Mouse (Mus musculus) layer of hippocampus, adult 9-11 months (tissue): ENCODE measurements around the gene Ptger1.

ENCODE experiments used
- DNase-seq: peaks from one replicate; pipeline ENCODE4 v3.0.0; 2022

The Ptger1 gene

DNA sequence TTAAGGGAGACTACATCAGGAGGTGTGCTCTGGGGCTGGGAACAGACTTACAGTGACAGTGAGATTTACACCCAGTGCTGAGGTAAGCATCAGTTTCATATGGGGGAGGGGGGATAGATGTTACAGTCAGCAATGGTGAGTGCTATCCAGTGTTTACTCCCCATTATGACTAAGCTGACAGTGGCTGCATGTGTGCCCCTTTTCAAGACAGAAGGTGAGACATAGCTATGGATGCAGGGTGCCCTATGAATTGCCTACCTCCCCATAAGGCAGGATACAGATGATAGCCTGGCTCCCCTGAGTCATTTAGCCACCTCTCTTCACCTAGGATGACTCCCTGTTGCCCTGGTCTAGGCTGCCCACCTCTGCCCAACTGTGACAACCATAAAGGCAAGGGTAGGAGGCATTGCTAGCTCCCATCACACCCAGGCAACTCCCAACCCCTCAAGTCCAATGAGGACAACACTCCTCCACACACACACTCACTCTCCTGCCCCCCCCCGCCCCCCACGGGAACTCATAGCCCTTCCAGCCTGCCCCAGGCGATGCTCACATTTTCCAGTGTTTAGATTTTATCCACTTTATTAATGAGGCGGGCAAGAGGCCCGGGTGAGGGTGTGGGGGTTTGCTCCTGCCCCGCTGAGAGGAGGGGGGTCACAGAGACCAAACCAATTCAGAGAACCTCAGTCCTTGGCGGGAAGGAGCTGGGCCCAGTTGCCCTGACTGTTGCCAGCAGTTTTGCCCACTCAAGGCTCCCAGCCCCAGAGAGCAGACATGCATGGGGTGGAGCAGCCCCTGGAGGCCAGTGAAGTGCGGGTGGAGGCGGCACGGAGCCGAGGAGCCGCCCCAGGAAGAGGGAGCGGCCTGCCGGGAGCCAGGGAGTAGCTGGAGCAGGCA, at the start of gene Ptger1:
Gene Ptger1, plus strand, starts transcription at position 710 of the 897 bp plus-strand sequence.
- DNase-seq: no peak

- no peak for DNase-seq
Measured at GRCm38 (mm10) chr8:83617111-83617510, 49.4 kb upstream of the Ptger1 start.

DNA sequence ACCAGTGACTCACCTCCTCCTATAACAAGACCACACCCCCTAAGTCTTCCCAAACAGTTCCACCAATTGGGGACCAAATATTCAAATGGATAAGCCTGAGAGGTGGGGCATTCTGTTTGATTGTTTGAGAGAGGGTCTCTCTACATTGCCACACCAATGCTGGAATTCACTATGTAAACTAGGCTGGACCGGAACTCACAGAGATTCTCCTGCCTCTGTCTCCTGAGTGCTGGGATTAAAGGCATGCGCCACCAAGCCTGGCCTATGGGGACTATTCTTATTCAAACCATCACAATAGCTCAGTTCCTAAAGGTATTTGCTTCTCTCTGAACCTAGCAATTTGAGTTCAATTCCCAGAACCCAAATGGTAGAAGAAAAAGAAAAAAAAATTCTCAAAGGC, 47.9 kb upstream of the Ptger1 start:
- no peak for DNase-seq

DNA sequence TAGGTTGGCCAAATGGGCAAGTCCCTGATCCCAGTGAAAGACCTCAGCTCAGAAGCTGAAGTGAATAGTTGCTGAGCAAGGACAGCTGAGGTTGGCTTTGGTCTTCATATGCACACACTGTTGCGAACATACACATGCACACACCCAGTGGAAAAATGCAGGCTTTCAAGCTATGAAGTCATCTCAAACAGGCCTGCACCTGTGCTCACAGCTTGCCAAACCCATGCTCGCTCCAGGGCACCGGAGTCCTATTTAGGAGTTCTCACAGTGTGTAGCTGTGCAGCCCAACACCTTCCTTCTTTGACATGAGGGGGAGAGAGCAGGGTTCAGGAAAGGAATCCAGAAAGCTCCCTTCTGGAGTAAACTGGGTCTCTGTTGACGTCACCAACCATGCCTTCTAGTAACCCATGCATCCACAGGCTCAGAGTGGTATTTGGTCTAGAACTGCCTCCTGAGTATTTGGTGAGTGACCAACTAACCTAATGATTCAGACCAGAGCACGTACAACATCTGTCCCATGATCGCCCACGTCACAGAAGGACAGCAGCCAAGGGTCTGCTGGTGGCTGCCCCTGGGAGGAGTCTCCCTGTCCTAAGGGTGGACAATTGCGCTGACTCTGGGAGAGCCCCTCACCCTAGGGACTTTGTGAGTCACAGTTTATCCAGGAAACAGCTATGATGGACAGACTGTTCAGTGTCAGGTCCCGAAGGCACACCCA, 46.8 kb upstream of the Ptger1 start:
- no peak for DNase-seq

DNA sequence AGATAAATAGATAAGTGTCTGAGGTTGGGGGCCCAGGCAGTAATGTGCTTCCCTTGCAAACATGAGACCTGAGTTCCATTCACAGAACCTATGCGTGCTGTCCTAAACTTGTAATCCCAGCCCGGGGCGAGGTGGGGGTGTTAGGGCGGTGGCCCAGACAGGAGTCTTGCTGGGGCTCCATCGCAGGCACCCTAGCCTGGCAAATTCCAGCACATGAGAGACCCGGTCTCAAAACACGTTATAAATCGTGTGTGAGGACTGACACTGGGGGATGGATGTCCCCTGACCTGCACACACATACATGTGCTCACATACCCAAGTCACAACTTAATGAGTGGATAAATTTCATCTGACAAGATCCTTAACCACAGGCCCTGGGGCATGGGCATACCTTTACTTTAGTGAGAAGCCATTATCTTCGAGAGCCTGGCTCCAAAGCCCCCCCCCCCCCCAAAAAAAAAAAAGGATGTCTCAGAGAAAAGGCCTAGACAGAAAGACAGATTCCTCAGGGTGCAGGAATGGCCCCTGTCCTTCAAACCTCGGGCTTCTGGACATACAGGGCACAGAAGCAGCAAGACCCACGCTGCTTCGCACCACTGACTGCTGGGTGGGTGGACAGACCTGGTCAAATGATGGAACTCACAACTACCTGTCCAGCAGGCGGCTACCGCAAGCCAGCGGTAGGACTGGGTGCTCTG, 44.6 kb upstream of the Ptger1 start:
- DNase-seq: no peak

- DNase-seq: peak; percentile 93
Measured at GRCm38 (mm10) chr8:83622389-83622989, 44.0 kb upstream of the Ptger1 start.

DNA sequence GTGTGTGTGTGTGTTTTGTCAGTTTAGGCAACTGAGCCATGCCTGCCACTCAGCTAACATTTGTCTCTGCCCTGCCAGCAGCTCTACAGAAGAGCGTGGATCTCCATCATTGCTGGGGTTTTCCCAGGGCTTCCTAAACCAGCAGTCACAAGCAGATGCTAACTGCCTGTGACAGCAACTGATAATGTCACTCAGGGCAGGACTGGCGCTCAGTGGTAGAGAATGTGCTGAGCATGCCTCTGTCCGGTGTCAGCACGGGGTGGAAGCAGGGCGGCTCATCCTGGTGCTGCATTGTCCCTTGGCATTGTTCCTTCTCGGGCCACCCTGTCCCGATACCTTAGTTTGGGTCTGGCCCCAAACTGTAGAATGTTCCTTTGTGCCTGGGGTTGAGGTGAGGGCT, 42.9 kb upstream of the Ptger1 start:
- no peak for DNase-seq

- no peak for DNase-seq
Measured at GRCm38 (mm10) chr8:83624739-83625138, 41.7 kb upstream of the Ptger1 start.

DNA sequence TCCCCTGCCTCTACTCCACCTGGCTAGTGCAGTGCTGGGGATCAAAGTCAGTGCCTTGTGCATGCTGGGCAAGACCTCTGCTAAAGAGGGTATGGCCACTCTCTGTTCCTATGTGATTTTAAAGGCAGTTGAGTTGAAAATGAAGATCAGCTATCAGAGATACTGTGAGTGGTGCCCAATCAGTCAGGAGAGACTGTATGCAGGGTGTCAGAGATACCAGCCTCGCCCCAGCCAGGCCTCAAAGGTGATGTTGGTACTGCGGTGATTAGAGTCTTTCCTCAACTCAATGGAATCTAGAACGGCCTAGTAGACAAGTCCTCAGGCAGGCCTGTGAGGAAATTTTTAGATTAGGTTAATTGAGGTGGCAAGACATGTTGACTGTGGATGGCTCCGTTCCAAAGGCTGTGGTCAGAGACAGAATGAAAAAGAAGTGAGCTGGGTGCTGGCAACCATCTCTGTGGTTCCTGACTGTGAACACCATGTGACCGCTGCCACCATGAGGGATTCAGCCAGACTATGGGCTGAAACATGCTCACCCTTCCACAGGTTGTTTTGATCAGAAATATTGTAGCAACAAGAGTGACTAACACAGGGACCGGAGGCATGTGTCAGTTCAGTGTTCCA, 40.7 kb upstream of the Ptger1 start:
- DNase-seq: no peak

- DNase-seq: no peak
Measured at GRCm38 (mm10) chr8:83632083-83632707, 34.3 kb upstream of the Ptger1 start.

GRCm38 (mm10) chr8:83638856-83639255, 27.6 kb upstream of the Ptger1 start:
- DNase-seq: no peak

GRCm38 (mm10) chr8:83639649-83640048, 26.8 kb upstream of the Ptger1 start:
- DNase-seq: no peak

DNA sequence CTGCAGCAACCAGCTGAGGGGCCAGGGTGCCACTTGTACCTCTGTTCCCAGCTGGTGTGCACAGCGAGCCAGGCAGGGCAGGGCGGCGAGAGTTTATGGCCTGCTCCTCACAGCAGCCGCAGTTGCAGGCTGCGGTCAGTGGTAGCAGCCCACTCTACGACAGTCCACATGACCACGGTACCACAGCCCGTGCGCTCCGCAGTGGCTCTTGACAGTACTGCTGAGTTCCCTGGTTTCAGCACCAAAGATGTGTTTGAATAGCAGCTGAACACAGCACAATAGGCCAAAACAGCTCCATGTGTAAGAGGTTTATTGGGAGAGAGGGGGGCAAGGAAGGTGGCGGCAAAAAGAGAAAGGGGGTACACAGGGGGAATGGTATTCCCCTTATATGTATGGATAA, 19.0 kb upstream of the Ptger1 start:
- DNase-seq: no peak

DNA sequence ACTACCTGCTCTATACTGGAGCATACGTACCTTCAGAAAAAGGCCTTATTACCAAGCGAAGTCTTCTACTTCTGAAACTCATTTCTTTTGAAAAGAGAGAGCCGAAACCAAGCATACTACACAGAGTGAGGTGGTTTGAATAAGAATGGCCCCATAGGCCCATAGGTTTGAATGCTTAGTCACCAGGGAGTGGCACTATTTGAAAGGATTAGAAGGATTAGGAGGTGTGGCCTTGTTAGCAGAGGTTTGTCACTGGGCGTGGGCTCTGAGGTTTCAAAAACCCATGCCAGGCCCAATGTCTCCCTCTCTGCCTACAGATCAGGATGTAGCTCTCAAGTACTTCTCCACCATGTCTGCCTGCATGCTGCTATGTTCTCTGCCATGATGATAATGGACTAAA, 18.4 kb upstream of the Ptger1 start:
- DNase-seq: no peak

- no peak for DNase-seq
Measured at GRCm38 (mm10) chr8:83649699-83650098, 16.8 kb upstream of the Ptger1 start.

DNA sequence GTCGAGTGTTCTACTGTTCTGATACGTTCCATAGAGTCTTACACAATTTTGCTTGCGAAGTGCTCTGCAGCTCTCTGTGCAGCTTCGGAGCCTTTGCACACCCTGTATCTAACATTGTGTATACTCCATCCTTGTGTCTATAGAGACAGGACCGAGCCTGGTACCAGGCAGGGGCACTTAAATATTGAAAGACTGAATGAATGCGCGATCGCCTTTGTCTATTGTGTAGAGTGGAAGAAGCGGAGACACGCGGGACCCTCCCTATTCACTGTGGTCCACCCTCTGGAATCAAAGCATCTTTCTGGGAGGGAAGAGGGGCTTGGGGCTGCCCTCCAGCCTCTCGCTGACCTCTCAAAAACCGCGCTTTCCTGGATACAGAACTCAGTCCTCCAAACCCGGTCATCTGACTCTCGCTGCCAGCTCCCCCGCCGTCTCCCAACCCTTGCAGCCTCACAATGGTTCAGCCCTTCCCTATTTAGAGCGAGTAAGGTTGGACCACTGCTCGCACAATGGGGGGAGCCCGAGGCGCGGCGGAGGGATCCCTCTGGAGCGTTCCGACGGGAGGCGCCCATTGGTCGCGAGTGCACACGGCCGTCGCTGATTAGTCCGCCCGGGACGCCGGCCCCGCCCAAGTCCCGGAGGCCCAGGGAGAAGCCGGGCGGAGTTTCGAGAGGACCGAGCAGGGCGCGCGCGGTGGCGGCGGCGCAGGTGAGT, 14.3 kb upstream of the Ptger1 start, which contains the start of gene Gipc1:
Gene Gipc1, plus strand, starts transcription at position 648 of the 714 bp plus-strand sequence.
- peak; percentile 97 for DNase-seq

- DNase-seq: no peak
Measured at GRCm38 (mm10) chr8:83652744-83653661, 13.5 kb upstream of the Ptger1 start.

GRCm38 (mm10) chr8:83653662-83654017, 12.8 kb upstream of the Ptger1 start:
- no peak for DNase-seq

DNA sequence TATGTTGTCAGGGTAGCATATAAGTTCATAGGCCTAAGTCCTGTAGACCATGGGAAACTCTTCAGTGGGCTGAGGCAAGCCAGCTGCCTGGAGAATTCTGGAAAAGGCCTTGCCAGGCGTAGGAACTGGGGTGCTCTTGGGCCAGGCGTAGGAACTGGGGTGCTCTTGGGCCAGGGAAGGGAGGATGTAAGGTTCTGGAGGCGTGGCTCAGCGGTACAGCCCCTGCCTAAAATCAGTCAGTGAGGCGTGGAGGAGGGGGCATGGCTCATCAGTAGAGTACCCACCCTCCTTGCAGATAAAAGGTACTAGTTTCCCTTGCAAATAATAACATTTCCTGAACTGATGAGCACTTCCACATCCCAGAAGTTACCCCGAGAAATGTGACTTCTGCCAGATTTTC, 11.8 kb upstream of the Ptger1 start:
- no peak for DNase-seq

DNA sequence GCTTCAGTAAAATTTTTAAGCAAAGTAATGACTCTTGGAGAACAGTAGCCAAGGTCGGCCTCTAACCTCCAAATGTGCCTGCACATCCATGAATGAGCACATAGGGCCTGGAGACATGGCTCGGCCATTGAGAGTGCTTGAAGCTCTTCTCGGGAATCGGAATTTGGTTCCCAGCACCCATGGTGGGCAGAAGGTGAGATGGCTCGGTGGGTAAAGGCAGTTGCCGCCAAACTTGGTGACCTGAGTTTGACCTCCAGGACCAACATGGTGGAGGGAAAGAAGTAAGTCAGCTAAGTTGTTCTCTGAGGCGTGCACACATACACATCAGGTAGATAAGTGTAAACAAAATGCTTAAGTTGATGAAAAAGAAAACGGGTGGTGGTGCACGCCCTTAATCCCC, 10.4 kb upstream of the Ptger1 start:
- no peak for DNase-seq
